Mouse (Mus musculus) small intestine, adult 2 months (tissue): ENCODE measurements around the gene Gm9507.

Source experiments
- CTCF ChIP-seq: fragments of 200-500 bp; IDR thresholded peaks from 2 replicates; pipeline ENCODE4 v1.5.1; 2012; ENCODE audit warnings: low read depth, mild to moderate bottlenecking, control low read depth, inconsistent platforms, low read length, moderate library complexity, mixed read lengths; ENCODE audit not compliant: insufficient replicate concordance, insufficient read length; ENCODE audit errors: extremely low read depth
- POLR2A ChIP-seq: fragments of 200-500 bp; IDR thresholded peaks from 2 replicates; pipeline ENCODE4 v1.6.1; 2012; ENCODE audit warnings: low read depth, mild to moderate bottlenecking, control low read depth, inconsistent platforms, low read length, moderate library complexity

DNA sequence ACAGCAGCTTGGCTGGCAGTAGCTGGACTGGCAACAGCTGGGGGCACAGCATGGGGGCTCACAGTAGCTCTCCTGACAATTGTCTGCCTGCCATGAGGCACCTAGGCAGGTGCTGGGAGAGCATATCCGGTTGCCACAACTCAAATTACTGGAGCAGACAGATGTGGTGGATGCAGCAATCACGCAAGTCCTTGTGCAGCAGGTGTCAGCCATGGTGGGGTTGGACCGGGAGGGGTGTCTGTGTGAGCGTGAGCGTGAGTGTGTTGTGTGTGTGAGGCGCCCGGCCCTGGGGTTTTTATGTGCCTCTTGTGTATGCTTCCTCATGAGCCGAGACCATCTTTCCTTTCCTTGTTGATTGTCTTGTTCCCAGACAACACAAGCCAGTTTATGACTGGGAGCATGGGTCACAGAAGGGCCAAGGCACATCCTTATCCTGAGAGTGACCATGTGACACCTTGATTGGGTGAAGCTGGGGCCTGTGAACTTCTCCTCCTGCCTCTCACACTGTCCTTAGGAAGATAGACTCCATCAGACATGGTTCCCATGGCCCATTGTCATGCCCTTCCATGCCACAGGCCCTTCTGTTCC, 12.6 kb downstream of the Gm9507 start, which contains the start of gene Gm19668:
- TF ChIP-seq CTCF (no peak), POLR2A (no peak)
